Mouse (Mus musculus) E14TG2a.4 (cell line): Measurements from ENCODE around the gene Fez1.

Experiments used
- H3K27me3 ChIP-seq: 2 replicates; pipeline ENCODE4 v1.6.1; 2014; ENCODE audit warnings: low read length, control low read depth; ENCODE audit not compliant: insufficient read depth
- H3K36me3 ChIP-seq: 2 replicates; pipeline ENCODE4 v1.6.1; 2014; ENCODE audit warnings: low read length, control low read depth; ENCODE audit not compliant: insufficient read depth
- H3K4me1 ChIP-seq: replicated peaks from 2 replicates; pipeline ENCODE4 v1.6.1; 2014; ENCODE audit warnings: low read depth, low read length, control low read depth
- H3K4me3 ChIP-seq: replicated peaks from 2 replicates; pipeline ENCODE4 v1.5.1; 2014; ENCODE audit warnings: mild to moderate bottlenecking, low read length
- H3K9me3 ChIP-seq: 2 replicates; pipeline ENCODE4 v1.6.1; 2014; ENCODE audit warnings: low read length, control low read depth
- CTCF ChIP-seq: conservative IDR thresholded peaks from 2 replicates; pipeline ENCODE4 v1.5.1; 2014; ENCODE audit warnings: low read length
- NANOG ChIP-seq: IDR thresholded peaks from 2 replicates; pipeline ENCODE4 v1.6.1; 2014; ENCODE audit warnings: borderline replicate concordance, low read length, mixed read lengths
- POU5F1 ChIP-seq: IDR thresholded peaks from 2 replicates; pipeline ENCODE4 v1.6.1; 2014; ENCODE audit warnings: low read length, borderline replicate concordance

Gene Fez1

DNA sequence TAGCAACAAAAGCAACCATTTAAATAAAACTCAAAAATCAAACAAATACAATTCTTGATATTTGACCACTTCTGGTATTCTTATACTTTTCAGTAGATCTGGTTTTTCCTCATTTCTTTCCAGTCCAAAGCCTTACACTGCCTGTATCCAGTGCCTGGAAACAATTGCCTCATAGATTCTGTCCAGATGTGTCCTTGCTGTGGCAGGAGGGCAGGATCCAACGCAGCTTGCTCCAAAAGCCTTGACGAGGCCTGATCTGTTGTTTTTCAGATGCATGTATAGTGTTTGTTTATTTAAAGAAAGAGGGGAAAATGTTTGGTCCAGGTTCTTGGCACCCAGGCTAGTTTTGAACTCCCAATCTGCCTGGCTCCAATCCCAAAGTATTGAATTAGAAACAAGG lies 34.7 kb downstream of the Fez1 start:
- Histone ChIP-seq H3K4me1 (peaks cover 32% of the 10 kb centered on the region), H3K36me3 (no peaks in the 10 kb centered on the region), H3K9me3 (no peaks in the 10 kb centered on the region), H3K4me3 (no peak overlapping the region), H3K27me3 (no peaks in the 10 kb centered on the region)
- TF ChIP-seq NANOG (no peak), CTCF (no peak), POU5F1 (no peak)

DNA sequence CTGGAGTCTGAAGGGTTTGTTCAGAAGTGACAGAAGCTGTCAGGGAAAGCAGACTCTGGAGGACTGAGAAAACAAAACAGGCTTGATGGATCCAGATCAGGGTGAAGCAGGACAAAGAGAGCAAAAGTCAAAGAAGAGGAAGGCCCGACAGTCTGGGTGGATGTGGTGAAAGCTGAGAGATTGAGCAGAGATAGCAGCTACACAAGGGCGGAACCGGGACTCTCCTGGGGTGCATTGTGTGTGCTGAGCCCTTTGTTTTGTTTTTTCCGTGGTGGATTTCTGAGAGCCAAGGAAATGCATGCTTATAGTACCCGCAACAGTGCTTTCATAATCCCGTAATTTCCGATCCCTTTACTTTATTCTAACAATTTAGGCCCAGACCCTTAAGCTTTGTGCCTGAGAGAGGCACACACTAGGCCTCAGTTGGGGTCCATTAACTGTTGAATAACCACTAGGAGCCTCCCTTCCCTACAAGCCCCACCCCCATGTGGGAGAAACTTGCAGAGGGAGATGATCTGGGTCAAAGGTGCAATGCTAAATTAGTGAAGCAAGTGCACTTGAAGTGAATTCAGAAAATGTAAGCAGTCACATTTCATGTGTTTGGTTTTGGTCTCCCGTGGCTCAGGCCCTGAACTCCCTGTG lies 35.9 kb downstream of the Fez1 start:
- H3K4me1 ChIP-seq: peaks cover 32% of the 10 kb centered on the region
- no peaks in the 10 kb centered on the region for H3K9me3 ChIP-seq
- peak overlapping the region; percentile 35; the same call in 1 of the 2 replicates for H3K4me3 ChIP-seq
- no peaks in the 10 kb centered on the region for H3K27me3 ChIP-seq
- no peaks in the 10 kb centered on the region for H3K36me3 ChIP-seq
- TF ChIP-seq CTCF: no peak
- TF ChIP-seq NANOG: no peak; the same call in 1 of the 2 replicates
- no peak for TF ChIP-seq POU5F1

DNA sequence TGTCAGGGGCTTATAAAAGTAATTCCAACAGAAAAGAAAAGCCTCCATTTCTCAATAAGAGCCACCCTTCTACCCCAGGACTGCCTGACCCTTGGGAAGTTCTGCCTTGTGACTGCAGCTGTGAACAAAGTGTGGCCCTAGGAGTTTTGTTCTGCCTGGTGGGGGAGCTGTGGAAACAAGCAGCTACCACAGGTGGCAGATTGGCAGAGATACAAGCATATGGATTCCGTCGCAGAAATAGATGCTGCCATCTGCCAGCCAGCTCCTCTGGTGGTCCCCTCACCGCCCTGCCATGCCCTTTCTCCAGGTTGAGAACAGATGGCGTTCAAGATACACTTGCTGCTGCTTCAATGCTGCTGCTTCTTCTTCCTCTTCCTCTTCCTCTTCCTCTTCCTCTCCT lies 37.0 kb downstream of the Fez1 start:
- Histone ChIP-seq H3K36me3 (no peaks in the 10 kb centered on the region), H3K4me3 (no peak overlapping the region), H3K9me3 (no peaks in the 10 kb centered on the region), H3K4me1 (peaks cover 32% of the 10 kb centered on the region), H3K27me3 (no peaks in the 10 kb centered on the region)
- TF ChIP-seq CTCF (no peak), NANOG (no peak), POU5F1 (no peak)

DNA sequence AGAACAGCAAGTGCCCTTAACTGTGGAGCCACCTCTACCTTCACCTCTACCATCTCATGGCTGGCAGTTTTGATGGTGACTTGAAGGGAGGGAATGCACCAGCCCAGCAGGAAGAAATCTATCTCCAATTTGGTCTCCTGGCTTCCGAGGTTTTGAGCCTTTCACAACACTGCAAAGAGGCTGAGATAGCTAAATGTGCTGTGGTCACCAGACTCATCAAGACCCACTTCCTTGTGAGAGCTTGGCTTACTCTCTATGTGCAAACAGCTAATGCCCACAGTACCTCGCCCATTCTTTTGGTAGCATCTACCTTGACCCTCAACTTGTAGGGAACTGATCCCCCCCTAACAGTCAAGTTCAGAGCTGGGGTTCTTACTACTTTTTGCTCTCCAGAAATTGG lies 40.9 kb downstream of the Fez1 start:
- Histone ChIP-seq H3K36me3 (no peaks in the 10 kb centered on the region), H3K9me3 (no peaks in the 10 kb centered on the region), H3K27me3 (no peaks in the 10 kb centered on the region), H3K4me3 (no peak overlapping the region), H3K4me1 (peaks cover 18% of the 10 kb centered on the region)
- TF ChIP-seq POU5F1 (no peak), NANOG (no peak), CTCF (no peak)

DNA sequence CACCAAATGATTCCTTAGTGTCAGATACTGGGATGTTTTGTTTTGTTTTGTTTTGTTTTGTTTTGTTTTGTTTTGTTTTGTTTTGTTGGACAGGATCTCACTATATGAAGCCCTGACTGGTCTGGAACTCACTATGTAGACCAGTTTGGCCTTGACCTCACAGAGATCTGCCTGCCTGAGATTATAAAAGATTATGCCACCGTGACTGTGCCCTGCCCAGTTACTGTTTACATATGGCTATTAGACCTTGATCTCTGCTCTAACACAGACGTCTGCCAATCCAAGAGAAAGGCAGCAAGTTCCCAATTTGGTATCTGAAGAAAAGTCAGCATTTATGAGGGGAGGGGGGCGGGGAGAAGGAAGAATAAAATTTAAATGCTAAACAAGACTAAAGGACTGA lies 42.0 kb downstream of the Fez1 start:
- TF ChIP-seq CTCF: no peak
- TF ChIP-seq NANOG: no peak
- TF ChIP-seq POU5F1: no peak
- H3K27me3 ChIP-seq: no peaks in the 10 kb centered on the region
- no peaks in the 10 kb centered on the region for H3K9me3 ChIP-seq
- no peak overlapping the region for H3K4me3 ChIP-seq
- H3K36me3 ChIP-seq: no peaks in the 10 kb centered on the region
- peaks cover 8% of the 10 kb centered on the region for H3K4me1 ChIP-seq

DNA sequence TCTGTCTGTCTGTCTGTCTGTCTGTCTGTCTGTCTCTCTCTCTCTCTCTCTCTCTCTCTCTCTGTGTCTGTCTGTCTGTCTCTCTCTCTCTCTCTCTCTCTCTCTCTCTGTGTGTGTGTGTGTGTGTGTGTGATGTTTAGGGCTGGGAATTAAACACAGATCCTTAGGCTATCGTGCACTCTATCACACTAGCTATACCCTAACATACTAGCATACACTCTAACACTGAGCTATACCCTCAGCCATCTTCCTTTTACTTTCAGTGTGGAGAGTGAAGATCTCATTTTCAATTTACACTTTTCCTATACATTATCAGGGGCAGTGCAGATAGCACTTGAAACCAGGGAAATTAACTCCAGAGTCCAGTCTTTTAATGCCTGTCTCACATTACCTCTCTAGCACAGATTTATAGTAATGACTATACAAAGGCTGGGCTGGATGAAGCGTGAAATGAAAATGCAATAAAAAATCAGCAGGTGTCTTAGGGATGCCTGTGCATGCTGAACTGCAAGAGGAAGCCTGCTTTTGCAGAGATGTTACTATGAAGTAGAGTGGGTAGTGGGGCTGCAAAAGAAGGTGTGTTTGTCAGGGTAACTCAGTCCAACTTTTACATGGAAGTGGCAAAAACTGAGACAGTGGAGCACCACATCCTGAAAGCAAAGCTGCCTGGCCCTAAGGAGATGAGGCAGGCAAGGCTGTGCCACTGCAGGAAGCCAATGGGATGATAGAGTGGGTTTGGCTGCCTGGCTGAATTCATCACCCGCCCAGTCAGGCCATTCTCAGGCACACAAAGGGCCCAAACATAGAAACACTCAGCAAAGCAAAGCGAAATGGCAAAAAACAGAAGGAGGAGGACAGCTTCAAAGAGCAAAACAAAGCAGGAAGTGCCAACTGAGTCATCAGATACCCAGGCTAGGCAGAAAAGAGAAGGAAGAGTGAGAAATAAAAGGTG lies 43.5 kb downstream of the Fez1 start:
- Histone ChIP-seq H3K36me3 (no peaks in the 10 kb centered on the region), H3K9me3 (no peaks in the 10 kb centered on the region), H3K27me3 (no peaks in the 10 kb centered on the region), H3K4me3 (no peak overlapping the region), H3K4me1 (peaks cover 3% of the 10 kb centered on the region)
- TF ChIP-seq CTCF (no peak), NANOG (no peak), POU5F1 (no peak)

DNA sequence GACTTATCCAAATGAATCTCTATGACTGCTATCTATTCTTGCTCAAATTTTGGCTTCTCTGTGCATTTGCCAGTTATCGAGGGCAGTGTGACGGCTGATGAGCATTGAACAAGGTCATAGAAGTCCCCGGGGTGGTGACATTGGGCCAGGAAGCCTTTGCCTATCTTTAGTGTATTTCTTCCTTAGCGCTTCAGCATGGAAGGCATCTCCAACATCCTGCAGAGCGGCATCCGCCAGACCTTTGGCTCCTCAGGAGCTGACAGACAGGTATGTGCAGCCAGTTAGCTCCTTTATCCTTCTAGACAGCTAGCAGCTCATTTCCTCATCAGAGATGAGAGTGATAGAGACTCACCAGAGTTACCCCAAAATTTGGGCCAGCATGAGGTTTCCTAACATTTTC lies 47.0 kb downstream of the Fez1 start:
- H3K36me3 ChIP-seq: no peaks in the 10 kb centered on the region
- no peaks in the 10 kb centered on the region for H3K27me3 ChIP-seq
- H3K4me1 ChIP-seq: peaks cover 3% of the 10 kb centered on the region
- no peaks in the 10 kb centered on the region for H3K9me3 ChIP-seq
- no peak overlapping the region for H3K4me3 ChIP-seq
- TF ChIP-seq POU5F1 (no peak), NANOG (no peak), CTCF (no peak)

DNA sequence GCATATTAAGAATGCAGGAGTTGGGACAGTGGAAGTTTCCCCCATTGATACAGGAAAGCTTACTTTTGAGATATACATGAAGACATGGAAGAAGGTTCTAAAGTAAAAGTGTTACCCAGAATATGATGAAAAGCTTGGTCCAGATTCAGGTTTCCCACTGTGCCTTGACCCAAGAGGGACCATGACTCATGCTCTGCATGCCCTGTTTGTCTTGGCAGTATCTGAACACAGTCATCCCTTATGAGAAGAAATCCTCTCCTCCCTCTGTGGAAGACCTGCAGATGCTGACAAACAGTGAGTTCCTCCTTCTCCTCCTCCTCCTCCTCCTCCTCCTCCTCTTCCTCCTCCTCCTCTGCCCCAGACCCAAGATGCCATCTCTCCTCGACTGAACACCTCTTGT lies 48.6 kb downstream of the Fez1 start:
- Histone ChIP-seq H3K9me3 (no peaks in the 10 kb centered on the region), H3K4me3 (no peak overlapping the region), H3K27me3 (no peaks in the 10 kb centered on the region), H3K4me1 (peaks cover 3% of the 10 kb centered on the region), H3K36me3 (no peaks in the 10 kb centered on the region)
- TF ChIP-seq NANOG (no peak), CTCF (no peak)

DNA sequence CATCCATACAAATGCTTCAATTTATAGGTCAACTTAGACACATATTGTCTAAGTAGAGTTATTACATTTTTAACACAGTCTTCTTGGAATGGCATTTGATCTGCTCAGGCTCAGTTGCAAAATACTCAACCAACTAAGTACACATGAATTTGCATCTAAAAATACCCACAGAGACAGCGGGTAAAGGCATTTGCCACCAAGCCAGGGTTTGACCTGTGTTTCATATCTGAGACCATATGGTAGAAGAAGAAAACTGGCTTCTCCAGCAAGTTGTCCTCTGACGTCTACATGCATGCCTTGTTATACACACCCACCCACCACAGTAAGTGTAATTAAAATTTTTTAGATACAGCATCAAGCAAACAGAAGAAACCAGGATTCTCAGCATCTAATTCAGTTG lies 52.1 kb downstream of the Fez1 start:
- no peak for TF ChIP-seq CTCF
- no peak for TF ChIP-seq NANOG
- no peak for TF ChIP-seq POU5F1
- Histone ChIP-seq H3K4me1 (no peaks in the 10 kb centered on the region), H3K36me3 (no peaks in the 10 kb centered on the region), H3K27me3 (no peaks in the 10 kb centered on the region), H3K4me3 (no peak overlapping the region), H3K9me3 (no peaks in the 10 kb centered on the region)
